Mouse (Mus musculus) neural tube, embryonic 12.5 days (tissue): ENCODE measurements around the gene Akna. TPM values are rescaled to one million over a fixed set of nuclear protein-coding genes. Genes with fewer than 3 reads are reported as not detected.

Experiments
- ATAC-seq: fragments of 200-750 bp; cut with Nextera tagmentation; 2 replicates; pipeline ENCODE4 v1.8.0; 2017; ENCODE audit warnings: low read depth, mild to moderate bottlenecking, moderate TSS enrichment, moderate library complexity; ENCODE audit not compliant: low FRiP score
- H3K27ac ChIP-seq: fragments of 300-500 bp; sonication (generic); 2 replicates; pipeline ENCODE4 v1.5.1; 2016
- H3K27me3 ChIP-seq: fragments of 300-500 bp; sonication (generic); replicated peaks from 2 replicates; pipeline ENCODE4 v1.6.1; 2016; ENCODE audit warnings: mild to moderate bottlenecking
- H3K36me3 ChIP-seq: fragments of 300-500 bp; sonication (generic); 2 replicates; pipeline ENCODE4 v1.6.1; 2016; ENCODE audit warnings: mild to moderate bottlenecking
- H3K4me1 ChIP-seq: fragments of 300-500 bp; sonication (generic); 2 replicates; pipeline ENCODE4 v1.6.1; 2016
- H3K4me2 ChIP-seq: fragments of 300-500 bp; sonication (generic); replicated peaks from 2 replicates; pipeline ENCODE4 v1.6.1; 2016; ENCODE audit warnings: mild to moderate bottlenecking
- H3K4me3 ChIP-seq: fragments of 300-500 bp; sonication (generic); 2 replicates; pipeline ENCODE4 v1.5.1; 2016
- H3K9ac ChIP-seq: fragments of 300-500 bp; sonication (generic); 2 replicates; pipeline ENCODE4 v1.6.1; 2016; ENCODE audit warnings: mild to moderate bottlenecking
- H3K9me3 ChIP-seq: fragments of 300-500 bp; sonication (generic); 2 replicates; pipeline ENCODE4 v1.6.1; 2016; ENCODE audit warnings: mild to moderate bottlenecking
- WGBS: fragments of 180-500 bp; shearing (Covaris S2); methylation state at CpG from one replicate; pipeline ENCODE4 v1.1.7; 2016; 5-methylcytosine and 5-hydroxymethylcytosine counted together
- polyA plus RNA-seq: library from polyadenylated mRNA; unstranded; fragments of >200 nt; fragmentation: Nextera tagmentation; extraction: Ambion mirVana; gene quantifications from 2 replicates; pipeline ENCODE4 v1.2.1, GENCODE M21; 2016

Akna gene
- polyA plus RNA-seq, 1 experiment from 2014 or later: 7.5 TPM

GRCm38 (mm10) chr4:63408247-63408646 lies 5.1 kb upstream of the Akna start:
- no peak overlapping the region for H3K27ac ChIP-seq
- H3K4me1 ChIP-seq: peaks cover 47% of the 10 kb centered on the region
- no peaks in the 10 kb centered on the region for H3K36me3 ChIP-seq
- no peak overlapping the region for H3K9ac ChIP-seq
- no peak overlapping the region for H3K4me3 ChIP-seq
- 66% methylated on average over 7 of the region's 7 CpGs for WGBS
- H3K27me3 ChIP-seq: no peaks in the 10 kb centered on the region
- peak overlapping the region; percentile 21; the same call in 1 of the 2 replicates for H3K4me2 ChIP-seq
- no peak for ATAC-seq
- no peaks in the 10 kb centered on the region for H3K9me3 ChIP-seq

GRCm38 (mm10) chr4:63405683-63406082 lies 2.5 kb upstream of the Akna start:
- Histone ChIP-seq H3K27me3 (no peaks in the 10 kb centered on the region), H3K4me3 (no peak overlapping the region), H3K36me3 (no peaks in the 10 kb centered on the region), H3K27ac (no peak overlapping the region), H3K9ac (no peak overlapping the region), H3K9me3 (no peaks in the 10 kb centered on the region), H3K4me2 (no peak overlapping the region), H3K4me1 (peaks cover 57% of the 10 kb centered on the region)
- ATAC-seq: no peak
- WGBS: 59% methylated on average over 4 of the region's 4 CpGs

GRCm38 (mm10) chr4:63405051-63405450 lies 1.9 kb upstream of the Akna start:
- no peaks in the 10 kb centered on the region for H3K27me3 ChIP-seq
- no peak overlapping the region for H3K27ac ChIP-seq
- no peak for ATAC-seq
- H3K9me3 ChIP-seq: no peaks in the 10 kb centered on the region
- no peak overlapping the region for H3K4me2 ChIP-seq
- H3K36me3 ChIP-seq: no peaks in the 10 kb centered on the region
- WGBS: 32% methylated on average over 7 of the region's 7 CpGs
- peaks cover 54% of the 10 kb centered on the region for H3K4me1 ChIP-seq
- no peak overlapping the region for H3K4me3 ChIP-seq
- no peak overlapping the region for H3K9ac ChIP-seq

GRCm38 (mm10) chr4:63404205-63404604 lies 1.1 kb upstream of the Akna start:
- no peaks in the 10 kb centered on the region for H3K27me3 ChIP-seq
- no peak overlapping the region for H3K9ac ChIP-seq
- H3K4me1 ChIP-seq: peaks cover 47% of the 10 kb centered on the region
- H3K4me3 ChIP-seq: no peak overlapping the region
- no peak for ATAC-seq
- H3K36me3 ChIP-seq: no peaks in the 10 kb centered on the region
- H3K4me2 ChIP-seq: no peak overlapping the region
- no peaks in the 10 kb centered on the region for H3K9me3 ChIP-seq
- no peak overlapping the region for H3K27ac ChIP-seq
- WGBS: 71% methylated on average over 7 of the region's 7 CpGs

GRCm38 (mm10) chr4:63402558-63402957 lies 596 bp downstream of the Akna start:
- H3K27me3 ChIP-seq: no peaks in the 10 kb centered on the region
- H3K9ac ChIP-seq: no peak overlapping the region
- WGBS: 79% methylated on average over 6 of the region's 6 CpGs
- ATAC-seq: peak; percentile 10; the same call in 1 of the 2 replicates
- peak overlapping the region; percentile 3 for H3K27ac ChIP-seq
- H3K9me3 ChIP-seq: no peaks in the 10 kb centered on the region
- no peak overlapping the region for H3K4me3 ChIP-seq
- peak overlapping the region; percentile 44 for H3K4me2 ChIP-seq
- H3K4me1 ChIP-seq: peaks cover 36% of the 10 kb centered on the region
- H3K36me3 ChIP-seq: peaks cover under 1% of the 10 kb centered on the region; the same call in 1 of the 2 replicates

- peaks cover 36% of the 10 kb centered on the region for H3K4me1 ChIP-seq
Measured at GRCm38 (mm10) chr4:63402056-63402455, 1.1 kb downstream of the Akna start.

GRCm38 (mm10) chr4:63401620-63402019 lies 1.5 kb downstream of the Akna start:
- Histone ChIP-seq H3K4me1 (peaks cover 36% of the 10 kb centered on the region), H3K9me3 (no peaks in the 10 kb centered on the region), H3K4me3 (no peak overlapping the region), H3K9ac (no peak overlapping the region), H3K27me3 (no peaks in the 10 kb centered on the region), H3K36me3 (peaks cover 4% of the 10 kb centered on the region; the same call in 1 of the 2 replicates), H3K27ac (no peak overlapping the region), H3K4me2 (no peak overlapping the region)
- no peak for ATAC-seq
- 91% methylated on average over 6 of the region's 6 CpGs for WGBS

More at GRCm38 (mm10) chr4:63402056-63402455, 1.1 kb downstream of the Akna start:
- Histone ChIP-seq H3K4me3 (no peak overlapping the region), H3K4me2 (peak overlapping the region; percentile 44; the same call in 1 of the 2 replicates), H3K27me3 (no peaks in the 10 kb centered on the region), H3K9me3 (no peaks in the 10 kb centered on the region), H3K36me3 (peaks cover 4% of the 10 kb centered on the region; the same call in 1 of the 2 replicates), H3K27ac (no peak overlapping the region), H3K9ac (no peak overlapping the region)
- WGBS: 97% methylated on average over 10 of the region's 10 CpGs
- no peak for ATAC-seq

- no peak for ATAC-seq
- no peak overlapping the region for H3K4me2 ChIP-seq
- H3K9ac ChIP-seq: no peak overlapping the region
- no peak overlapping the region for H3K27ac ChIP-seq
- no peak overlapping the region for H3K4me3 ChIP-seq
- H3K27me3 ChIP-seq: no peaks in the 10 kb centered on the region
- H3K4me1 ChIP-seq: peaks cover 36% of the 10 kb centered on the region
- 91% methylated on average over 18 of the region's 18 CpGs for WGBS
- no peaks in the 10 kb centered on the region for H3K9me3 ChIP-seq
- H3K36me3 ChIP-seq: peaks cover 4% of the 10 kb centered on the region
Measured at GRCm38 (mm10) chr4:63400541-63401306, 2.4 kb downstream of the Akna start.

GRCm38 (mm10) chr4:63399691-63400270 lies 3.4 kb downstream of the Akna start:
- peaks cover 27% of the 10 kb centered on the region for H3K4me1 ChIP-seq
- H3K4me3 ChIP-seq: no peak overlapping the region
- peaks cover 13% of the 10 kb centered on the region for H3K36me3 ChIP-seq
- ATAC-seq: no peak
- WGBS: 62% methylated on average over 8 of the region's 8 CpGs
- H3K9me3 ChIP-seq: no peaks in the 10 kb centered on the region
- no peak overlapping the region for H3K27ac ChIP-seq
- no peak overlapping the region for H3K9ac ChIP-seq
- H3K4me2 ChIP-seq: no peak overlapping the region
- H3K27me3 ChIP-seq: no peaks in the 10 kb centered on the region

GRCm38 (mm10) chr4:63398854-63399609 lies 4.1 kb downstream of the Akna start:
- H3K27me3 ChIP-seq: no peaks in the 10 kb centered on the region
- peaks cover 19% of the 10 kb centered on the region for H3K36me3 ChIP-seq
- ATAC-seq: no peak
- H3K9ac ChIP-seq: no peak overlapping the region
- no peak overlapping the region for H3K4me3 ChIP-seq
- WGBS: 74% methylated on average over 11 of the region's 11 CpGs
- no peaks in the 10 kb centered on the region for H3K9me3 ChIP-seq
- no peak overlapping the region for H3K27ac ChIP-seq
- no peak overlapping the region for H3K4me2 ChIP-seq
- H3K4me1 ChIP-seq: peaks cover 20% of the 10 kb centered on the region

- H3K9me3 ChIP-seq: no peaks in the 10 kb centered on the region
- no peaks in the 10 kb centered on the region for H3K27me3 ChIP-seq
- WGBS: 89% methylated on average over 10 of the region's 10 CpGs
- H3K4me3 ChIP-seq: no peak overlapping the region
- no peak overlapping the region for H3K27ac ChIP-seq
- H3K4me1 ChIP-seq: peaks cover 11% of the 10 kb centered on the region
- no peak overlapping the region for H3K9ac ChIP-seq
- peaks cover 19% of the 10 kb centered on the region for H3K36me3 ChIP-seq
- ATAC-seq: no peak
- no peak overlapping the region for H3K4me2 ChIP-seq
Measured at GRCm38 (mm10) chr4:63397981-63398537, 5.1 kb downstream of the Akna start.

- Histone ChIP-seq H3K27ac (no peak overlapping the region), H3K9me3 (no peaks in the 10 kb centered on the region), H3K27me3 (no peaks in the 10 kb centered on the region), H3K4me3 (no peak overlapping the region), H3K4me1 (peaks cover 25% of the 10 kb centered on the region), H3K36me3 (peaks cover 17% of the 10 kb centered on the region), H3K4me2 (no peak overlapping the region), H3K9ac (no peak overlapping the region)
- WGBS: 91% methylated on average over 6 of the region's 6 CpGs
- no peak for ATAC-seq
Measured at GRCm38 (mm10) chr4:63391322-63391721, 11.8 kb downstream of the Akna start.
